Mouse (Mus musculus) testis, adult 2 months (tissue): Measurements from ENCODE around the gene Id3.

Source experiments
- CTCF ChIP-seq: fragments of 200-500 bp; IDR thresholded peaks from 2 replicates; pipeline ENCODE4 v1.5.1; 2012; ENCODE audit warnings: low read depth, mild to moderate bottlenecking, inconsistent platforms, low read length, moderate library complexity; ENCODE audit not compliant: control insufficient read depth, insufficient read depth, insufficient replicate concordance
- POLR2A ChIP-seq: fragments of 200-500 bp; IDR thresholded peaks from 2 replicates; pipeline ENCODE4 v1.6.1; 2012; ENCODE audit warnings: low read depth, mild to moderate bottlenecking, inconsistent platforms, low read length, moderate library complexity; ENCODE audit not compliant: control insufficient read depth

DNA sequence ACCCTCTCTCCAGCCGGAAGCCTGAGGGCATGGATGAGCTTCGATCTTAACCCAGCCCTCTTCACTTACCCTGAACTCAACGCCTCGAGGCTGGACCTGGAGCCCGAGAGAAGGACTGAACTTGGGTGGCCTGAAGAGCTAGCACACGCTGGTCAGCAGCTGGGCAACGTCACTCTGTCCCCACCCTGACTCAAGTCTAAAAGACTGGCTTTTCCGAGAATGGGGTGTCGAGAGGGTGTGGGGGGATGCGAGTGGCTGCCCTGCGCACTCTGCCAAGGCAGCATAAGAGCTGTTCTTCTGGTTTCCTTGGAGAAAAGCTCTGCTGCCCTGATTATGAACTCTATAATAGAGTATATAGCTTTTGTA, 1.6 kb downstream of the Id3 start:
- no peak for TF ChIP-seq POLR2A
- no peak for TF ChIP-seq CTCF
